Mouse (Mus musculus): ENCODE measurements around the gene Gbp5. TPM values are rescaled to one million over a fixed set of nuclear protein-coding genes. Genes with fewer than 3 reads are reported as not detected.
A peak's percentile ranks its signal among the peaks of the same experiment; 100 is the strongest.
"Not testable (repeated sequence)": the region's sequence is repeated elsewhere in the genome, so short reads cannot be mapped to it uniquely, and the experiment has no call there.

The Gbp5 gene
- total RNA-seq, 2 experiments from 2014 or later, result 1.1 TPM; not detected in 1

DNA sequence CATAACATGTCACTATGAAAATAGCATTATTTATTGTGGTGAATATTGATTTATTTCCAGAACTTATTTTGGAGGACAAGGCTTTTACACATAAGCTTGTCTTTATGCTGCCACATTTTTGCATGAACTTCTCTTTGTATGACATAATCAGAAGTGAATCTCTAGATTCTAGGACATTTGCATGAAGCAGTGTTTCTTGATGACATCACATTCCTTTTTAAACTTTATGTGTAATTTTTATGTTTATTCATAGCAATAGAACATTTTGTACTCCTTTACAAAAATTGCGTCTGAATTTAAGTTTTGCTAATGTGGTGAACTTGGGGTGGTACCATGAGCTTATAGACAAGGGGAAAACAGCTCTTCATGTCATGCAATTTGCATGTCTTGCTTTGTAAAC is 41.9 kb downstream of the Gbp5 start:
- no peak for ATAC-seq (replicated peaks; ENCODE audit: low FRiP score, poor library complexity, severe bottlenecking)

DNA sequence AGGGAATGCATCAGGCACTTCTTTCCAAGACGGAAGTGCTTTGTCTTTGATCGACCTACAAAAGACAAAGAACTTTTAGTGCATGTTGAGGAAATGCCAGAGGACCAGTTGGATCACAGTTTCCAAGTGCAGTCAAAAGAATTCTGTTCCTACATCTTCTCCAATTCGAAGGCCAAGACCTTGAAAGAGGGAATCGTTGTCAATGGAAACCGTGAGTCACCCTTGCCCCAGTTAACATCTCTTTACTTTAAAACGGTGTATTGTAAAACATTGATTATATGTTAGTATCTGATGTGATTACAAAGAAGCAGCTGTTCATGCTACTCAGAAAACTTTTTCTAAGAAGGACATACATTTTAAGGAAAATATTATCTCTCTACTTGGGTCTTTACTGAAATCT is 47.6 kb downstream of the Gbp5 start:
- no peak for ATAC-seq (replicated peaks; ENCODE audit: low FRiP score, poor library complexity, severe bottlenecking)

DNA sequence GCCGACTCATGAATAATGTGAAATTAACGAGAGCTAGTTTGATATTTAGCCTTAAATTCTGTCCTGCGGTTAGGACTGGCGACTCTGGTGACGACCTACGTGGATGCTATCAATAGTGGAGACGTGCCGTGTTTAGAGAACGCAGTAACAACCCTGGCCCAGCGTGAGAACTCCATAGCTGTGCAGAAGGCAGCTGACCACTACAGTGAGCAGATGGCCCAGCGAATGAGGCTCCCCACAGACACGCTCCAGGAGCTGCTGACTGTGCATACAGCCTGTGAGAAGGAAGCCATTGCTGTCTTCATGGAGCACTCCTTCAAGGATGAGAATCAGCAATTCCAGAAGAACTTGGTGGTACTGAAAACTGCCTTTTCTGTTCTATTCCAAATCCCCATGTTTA is 49.0 kb downstream of the Gbp5 start:
- not testable (repeated sequence) for ATAC-seq (replicated peaks; ENCODE audit: low FRiP score, poor library complexity, severe bottlenecking)

DNA sequence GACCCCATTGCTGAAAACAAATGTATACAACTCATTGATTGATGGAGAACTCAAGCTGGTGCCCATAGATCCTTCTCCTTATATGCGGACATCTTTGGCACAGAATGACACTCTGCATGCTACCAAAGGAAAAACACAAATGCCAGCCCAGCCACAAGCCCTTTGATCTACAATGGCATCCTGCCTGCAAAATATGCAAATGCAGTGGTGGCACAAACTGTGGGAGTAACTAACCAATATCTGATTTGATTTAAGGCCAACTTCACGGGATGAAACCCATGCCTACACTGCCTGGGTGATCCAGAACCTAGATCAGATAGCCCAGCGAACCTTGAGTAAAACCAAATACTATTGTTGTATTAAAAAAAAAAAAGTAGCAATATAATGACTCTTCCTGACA is 52.9 kb downstream of the Gbp5 start:
- no peak for ATAC-seq (replicated peaks; ENCODE audit: low FRiP score, poor library complexity, severe bottlenecking)

DNA sequence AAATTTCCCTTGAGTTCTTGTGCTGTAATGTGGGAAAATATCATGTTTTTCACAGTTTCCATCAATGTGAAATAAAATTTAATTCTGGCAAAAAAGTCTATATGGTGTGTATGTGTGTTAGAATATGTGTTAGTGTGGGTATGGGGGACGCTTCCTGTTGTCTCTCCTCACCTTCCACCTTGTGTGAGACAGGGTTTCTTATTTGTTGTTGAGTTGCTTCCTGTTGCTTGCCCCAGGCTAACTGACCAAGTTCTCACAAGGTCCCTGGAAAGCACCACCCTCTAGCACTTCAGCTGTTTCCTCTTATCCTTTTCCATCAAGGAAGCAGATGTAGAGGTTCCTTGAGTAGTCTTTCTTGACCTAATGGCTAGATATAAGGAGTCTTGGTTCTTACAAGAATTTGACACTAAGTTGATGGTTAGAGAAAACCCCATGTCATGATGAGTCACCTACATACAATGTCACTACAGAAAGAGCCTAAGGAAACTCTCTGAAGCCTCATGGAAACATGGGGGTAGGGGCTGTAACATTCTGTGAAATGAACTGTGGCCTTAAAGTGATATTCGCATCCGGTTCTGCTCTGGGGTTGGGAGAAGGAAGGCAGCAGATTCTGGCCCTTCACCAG is 56.4 kb downstream of the Gbp5 start:
- ATAC-seq (replicated peaks; ENCODE audit: low FRiP score, poor library complexity, severe bottlenecking), result no peak

DNA sequence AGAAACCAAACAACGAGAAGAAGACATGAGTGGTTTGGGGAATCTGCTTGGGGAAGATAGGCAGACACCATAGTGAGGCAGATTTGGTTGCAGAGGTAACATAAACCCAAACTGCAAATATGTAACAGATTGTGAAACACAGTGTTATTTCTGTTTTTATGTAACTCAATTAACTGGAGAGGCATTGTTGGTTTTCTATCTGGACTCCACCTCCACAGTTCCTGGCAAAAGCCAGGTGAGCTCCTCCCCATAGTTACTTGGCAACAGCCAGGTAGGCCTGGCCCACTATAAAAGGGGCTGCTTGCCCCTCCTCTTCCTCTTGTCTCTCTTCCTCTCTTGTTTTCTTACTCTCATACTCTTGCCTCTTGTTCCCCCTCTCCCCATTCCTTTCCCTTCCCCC is 60.8 kb downstream of the Gbp5 start:
- ATAC-seq (replicated peaks; ENCODE audit: low FRiP score, poor library complexity, severe bottlenecking), result no peak

DNA sequence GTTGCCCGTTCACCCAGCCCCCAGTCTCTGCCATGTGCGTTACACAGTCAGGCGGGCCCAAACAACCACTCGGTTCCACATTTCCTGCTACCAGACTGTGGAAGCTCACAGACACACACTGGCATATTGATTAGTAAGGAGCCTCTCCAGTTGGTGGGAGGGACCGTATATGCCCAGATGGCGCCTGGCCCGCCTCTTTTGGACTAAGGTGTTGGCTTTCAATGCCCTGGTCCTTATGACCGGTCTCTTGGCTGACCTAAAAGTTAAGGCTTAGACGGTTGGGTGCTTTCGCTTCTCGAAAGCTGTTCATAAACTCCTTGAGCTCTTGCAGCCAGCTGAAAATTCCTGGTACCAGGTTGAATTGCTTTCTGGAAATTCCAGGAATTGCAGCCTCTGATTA is 61.8 kb downstream of the Gbp5 start:
- ATAC-seq (replicated peaks; ENCODE audit: low FRiP score, poor library complexity, severe bottlenecking), result 0 out of 2 replicates have a peak, but pooled peaks have one; percentile 6

DNA sequence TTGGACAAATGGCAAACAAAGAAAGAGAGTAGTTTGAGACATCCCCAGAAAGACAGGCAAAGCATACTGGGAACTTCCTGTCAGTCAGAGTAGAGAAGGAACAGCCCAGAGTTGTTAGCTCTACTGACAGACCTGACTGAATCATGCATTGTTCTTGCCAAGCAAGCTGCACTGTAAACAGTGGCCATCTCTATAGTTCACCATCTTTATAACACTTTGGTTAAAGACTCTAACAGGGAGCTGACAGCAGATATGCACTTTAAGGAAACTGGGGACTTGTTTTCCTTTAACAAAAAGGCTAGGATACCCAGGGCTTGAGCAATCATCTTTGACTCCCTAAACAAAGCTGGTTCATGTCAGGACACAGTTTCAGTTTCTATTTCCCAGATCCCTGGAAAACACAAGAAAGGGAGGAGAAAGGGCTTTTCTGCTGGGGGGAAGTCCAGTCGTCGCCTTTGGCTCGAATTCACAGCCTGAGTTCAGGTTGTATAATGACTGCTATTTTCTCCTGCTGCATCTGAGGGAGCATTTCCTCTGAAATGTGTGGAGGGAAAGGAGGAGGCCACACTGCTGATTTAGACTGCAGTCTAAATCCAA is 66.0 kb downstream of the Gbp5 start, which contains the start of gene Gbp3:
Gene Gbp3, plus strand, starts transcription at position 395 of the 597 bp plus-strand sequence.
- no peak for ATAC-seq (replicated peaks; ENCODE audit: low FRiP score, poor library complexity, severe bottlenecking)

DNA sequence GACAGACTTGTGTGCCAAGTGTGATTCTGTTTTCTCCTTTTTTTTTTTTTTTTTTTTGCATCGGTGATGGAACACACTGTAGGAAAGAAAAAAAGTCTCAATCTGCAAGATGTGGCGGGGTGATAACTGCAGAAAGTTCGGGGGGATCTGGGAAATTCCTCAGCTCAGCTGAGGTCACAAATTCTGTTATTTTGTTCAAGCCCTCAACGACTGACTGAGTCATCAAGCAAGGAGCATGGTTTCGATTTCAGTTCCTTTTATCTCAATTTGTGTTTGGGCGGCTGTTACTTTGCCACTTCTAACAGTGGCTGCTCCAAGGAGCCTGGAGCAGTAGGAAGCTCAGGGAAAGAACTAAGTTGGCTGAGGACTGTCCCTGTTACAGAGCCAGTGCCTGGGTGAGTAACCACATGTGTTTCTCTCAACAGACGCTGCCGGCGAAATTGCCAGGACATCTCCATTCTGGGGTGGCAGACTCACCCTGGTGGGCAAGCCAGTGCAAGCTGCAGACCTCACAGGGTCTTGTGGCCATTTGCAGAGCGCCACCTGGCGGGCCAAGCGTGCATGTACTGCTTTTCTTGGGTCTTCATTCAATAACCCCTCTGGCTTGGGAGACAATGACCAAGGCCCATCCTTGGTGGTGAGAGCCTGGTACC is 66.6 kb downstream of the Gbp5 start:
- peak; percentile 92 for ATAC-seq (replicated peaks; ENCODE audit: low FRiP score, poor library complexity, severe bottlenecking)

DNA sequence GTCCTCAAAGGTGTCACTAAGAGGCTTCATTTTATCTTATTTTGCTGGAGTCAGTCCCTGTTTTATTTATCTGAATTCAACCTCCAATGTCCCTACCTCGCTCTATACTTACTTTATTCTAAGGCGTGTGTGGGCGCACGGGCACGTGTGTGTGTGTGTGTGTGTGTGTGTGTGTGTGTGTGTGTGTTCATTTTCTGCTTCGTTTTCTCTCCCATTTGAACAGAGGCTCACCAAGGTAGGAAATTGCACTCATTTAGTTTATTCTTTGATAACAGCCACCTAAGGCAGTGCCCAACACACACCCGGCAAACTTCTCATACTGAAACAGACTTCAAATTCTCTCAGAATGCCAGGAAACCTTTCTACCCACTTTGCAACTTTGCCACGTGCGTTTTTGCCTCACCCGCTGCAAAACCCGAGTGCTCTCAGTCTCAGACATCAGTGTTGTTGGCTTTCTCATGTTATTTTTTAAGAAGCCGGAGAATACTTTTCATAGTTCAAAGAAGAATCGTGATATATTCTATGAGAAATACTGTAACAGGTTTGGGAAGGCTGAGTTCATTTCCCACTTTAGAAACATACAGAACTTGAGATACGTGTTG is 67.4 kb downstream of the Gbp5 start:
- no peak for ATAC-seq (replicated peaks; ENCODE audit: low FRiP score, poor library complexity, severe bottlenecking)

DNA sequence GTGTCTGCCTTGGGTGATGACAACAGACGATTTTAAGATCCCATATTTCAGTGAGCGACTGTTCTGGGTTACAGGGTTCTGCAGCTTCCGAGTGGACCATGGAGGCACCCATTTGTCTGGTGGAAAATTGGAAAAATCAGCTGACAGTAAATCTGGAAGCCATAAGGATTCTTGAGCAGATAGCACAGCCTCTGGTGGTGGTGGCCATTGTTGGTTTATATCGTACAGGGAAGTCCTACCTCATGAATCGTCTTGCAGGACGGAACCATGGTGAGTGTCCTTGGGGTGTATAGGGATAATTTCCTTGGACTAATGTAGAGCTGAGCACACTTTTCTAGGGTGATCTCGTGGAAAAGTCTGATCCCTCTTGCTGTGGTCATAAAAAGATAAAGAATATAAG is 67.9 kb downstream of the Gbp5 start:
- ATAC-seq (replicated peaks; ENCODE audit: low FRiP score, poor library complexity, severe bottlenecking), result no peak

DNA sequence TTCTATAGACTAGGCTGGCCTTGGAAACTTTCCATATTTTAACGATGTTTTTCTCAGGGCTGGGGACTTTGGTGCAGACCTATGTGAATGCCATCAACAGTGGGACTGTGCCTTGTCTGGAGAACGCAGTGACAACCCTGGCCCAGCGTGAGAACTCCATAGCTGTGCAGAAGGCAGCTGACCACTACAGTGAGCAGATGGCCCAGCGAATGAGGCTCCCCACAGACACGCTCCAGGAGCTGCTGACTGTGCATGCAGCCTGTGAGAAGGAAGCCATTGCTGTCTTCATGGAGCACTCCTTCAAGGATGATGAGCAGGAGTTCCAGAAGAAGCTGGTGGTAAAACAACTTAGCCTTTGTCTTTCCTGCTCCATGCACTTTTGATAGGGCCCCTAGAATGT is 73.7 kb downstream of the Gbp5 start:
- ATAC-seq (replicated peaks; ENCODE audit: low FRiP score, poor library complexity, severe bottlenecking), result not testable (repeated sequence)

DNA sequence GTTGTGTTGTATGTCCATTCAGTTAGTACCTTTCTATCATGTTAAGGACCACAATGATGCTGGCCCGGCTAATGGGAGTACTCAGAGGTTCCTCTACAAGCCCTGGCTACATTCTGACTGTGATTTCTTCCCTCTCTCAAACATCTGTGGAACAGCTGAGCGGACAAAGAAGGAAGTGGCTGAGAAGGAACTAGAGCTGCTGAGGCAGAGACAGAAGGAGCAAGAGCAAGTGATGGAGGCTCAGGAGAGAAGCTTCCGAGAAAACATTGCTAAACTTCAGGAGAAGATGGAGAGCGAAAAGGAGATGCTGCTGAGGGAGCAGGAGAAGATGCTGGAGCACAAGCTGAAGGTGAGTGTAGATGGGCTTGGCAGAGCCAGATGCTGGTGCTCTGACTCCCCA is 77.0 kb downstream of the Gbp5 start:
- ATAC-seq (replicated peaks; ENCODE audit: low FRiP score, poor library complexity, severe bottlenecking), result no peak

Other genes starting within 250 kb of the Gbp5 start
- 3.6 and 22.6 TPM in 2 replicates for gene Pdlim5, start 98.3 kb upstream of the Gbp5 start, total RNA-seq (2015; ENCODE audit: low replicate concordance)
- 5.5 and 6.5 TPM in 2 replicates for gene Pdlim5, start 98.3 kb upstream of the Gbp5 start, total RNA-seq (2017; ENCODE audit: low replicate concordance)
- 15.1 and 20.9 TPM in 2 replicates for gene Gbp7, start 36.4 kb downstream of the Gbp5 start, total RNA-seq (2015; ENCODE audit: low replicate concordance)
- 16.0 and 22.7 TPM in 2 replicates for gene Gbp7, start 36.4 kb downstream of the Gbp5 start, total RNA-seq (2017; ENCODE audit: low replicate concordance)
- gene Gbp3, start 66.0 kb downstream of the Gbp5 start, total RNA-seq (2015; ENCODE audit: low replicate concordance), result 2.9 and 4.0 TPM in 2 replicates
- 1.8 and 10.4 TPM in 2 replicates for gene Gbp3, start 66.0 kb downstream of the Gbp5 start, total RNA-seq (2017; ENCODE audit: low replicate concordance)
- gene Gbp2b, start 100.9 kb downstream of the Gbp5 start, total RNA-seq (2015; ENCODE audit: low replicate concordance), result not detected in 2 replicates
- gene Gbp2b, start 100.9 kb downstream of the Gbp5 start, total RNA-seq (2017; ENCODE audit: low replicate concordance), result not detected in 2 replicates
- gene Gbp2, start 126.6 kb downstream of the Gbp5 start, total RNA-seq (2015; ENCODE audit: low replicate concordance), result 3.4 and 4.7 TPM in 2 replicates
- gene Gbp2, start 126.6 kb downstream of the Gbp5 start, total RNA-seq (2017; ENCODE audit: low replicate concordance), result 4.8 and 6.0 TPM in 2 replicates
- gene Kyat3, start 207.1 kb downstream of the Gbp5 start, total RNA-seq (2015; ENCODE audit: low replicate concordance), result not detected in 2 replicates
- gene Kyat3, start 207.1 kb downstream of the Gbp5 start, total RNA-seq (2017; ENCODE audit: low replicate concordance), result not detected in 2 replicates

All from erythroid progenitor cell, adult 5-6 weeks (primary cell).